Mouse (Mus musculus) thymus, postnatal 0 days (tissue): ENCODE results near the gene Cyth4. TPM values are rescaled to one million over a fixed set of nuclear protein-coding genes. Genes with fewer than 3 reads are reported as not detected.
A peak's percentile ranks its signal among the peaks of the same experiment; 100 is the strongest.

Source experiments
- DNase-seq: peaks from one replicate; pipeline ENCODE4 v3.0.0-alpha.2; 2015; ENCODE audit warnings: low spot score
- polyA plus RNA-seq: library from polyadenylated mRNA; unstranded; fragments of >200 nt; fragmentation: Nextera tagmentation; extraction: Ambion mirVana; gene quantifications from 2 replicates; pipeline ENCODE4 v1.2.1, GENCODE M21; 2015

Cyth4 gene
- 23.0 and 23.7 TPM in 2 replicates for polyA plus RNA-seq

- peak; percentile 71 for DNase-seq
Measured at GRCm38 (mm10) chr15:78596914-78597313, at the start of gene Cyth4. TSS of gene Cyth4 (plus strand) at chr15:78597047.

DNA sequence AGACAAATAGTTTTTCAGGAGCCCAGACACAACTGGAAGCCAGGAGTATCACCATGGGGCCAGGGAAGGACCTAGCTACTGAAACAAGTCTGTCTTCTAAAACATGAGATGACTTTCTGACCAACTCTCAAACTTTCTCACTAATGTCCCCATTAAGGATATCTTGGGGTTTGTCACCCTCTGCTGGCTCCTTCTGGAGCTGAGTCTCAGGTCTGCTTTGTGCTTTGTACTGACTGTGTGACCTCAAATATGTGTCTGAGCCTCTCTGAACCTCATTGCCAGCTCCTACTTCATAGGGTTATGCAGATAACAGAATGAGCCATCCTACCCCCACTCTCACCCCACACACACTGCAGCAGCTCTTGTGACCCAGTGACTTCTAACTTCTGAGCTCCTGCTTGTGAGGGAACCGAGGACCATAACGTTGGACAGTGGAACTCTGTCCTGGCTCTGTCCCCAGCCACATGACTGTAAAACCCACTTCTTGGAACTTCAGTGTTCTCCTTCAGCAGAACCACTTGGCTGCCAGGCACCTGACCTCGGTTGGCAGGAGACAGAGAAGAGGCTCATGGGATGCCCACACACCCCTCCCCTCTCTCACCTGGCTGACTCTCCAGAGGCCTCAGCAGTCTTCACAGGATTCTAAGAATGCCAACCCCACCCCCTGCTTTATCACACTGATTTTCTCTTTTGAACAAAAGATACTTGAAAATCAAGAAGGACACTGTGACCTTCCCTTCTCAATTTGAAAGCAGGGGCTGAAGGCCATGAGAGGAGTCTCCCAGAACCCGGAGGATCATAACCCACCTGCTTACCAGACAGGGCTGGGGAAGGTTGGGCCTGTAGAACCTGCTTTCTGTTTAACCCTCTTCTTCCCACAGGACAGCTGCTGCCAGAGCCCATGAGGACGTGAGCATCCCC, 49.2 kb upstream of the Cyth4 start:
- DNase-seq = peak; percentile 63

DNA sequence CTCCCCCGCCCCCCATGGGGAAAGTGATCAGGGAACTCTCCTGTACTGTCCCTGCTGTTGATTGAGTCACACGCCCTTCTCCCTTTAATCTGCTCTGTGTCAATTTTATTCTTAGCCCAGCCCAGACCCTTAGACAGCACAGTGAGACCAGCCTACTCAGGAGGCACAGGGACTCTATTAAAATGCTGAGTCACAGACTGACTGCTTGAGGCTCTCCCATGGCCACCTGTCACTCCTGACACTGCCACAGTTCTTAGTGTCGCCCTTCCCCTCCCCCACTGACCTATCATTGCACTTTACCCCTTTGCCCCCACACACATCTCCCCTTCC, 48.5 kb upstream of the Cyth4 start:
- peak; percentile 44 for DNase-seq

DNA sequence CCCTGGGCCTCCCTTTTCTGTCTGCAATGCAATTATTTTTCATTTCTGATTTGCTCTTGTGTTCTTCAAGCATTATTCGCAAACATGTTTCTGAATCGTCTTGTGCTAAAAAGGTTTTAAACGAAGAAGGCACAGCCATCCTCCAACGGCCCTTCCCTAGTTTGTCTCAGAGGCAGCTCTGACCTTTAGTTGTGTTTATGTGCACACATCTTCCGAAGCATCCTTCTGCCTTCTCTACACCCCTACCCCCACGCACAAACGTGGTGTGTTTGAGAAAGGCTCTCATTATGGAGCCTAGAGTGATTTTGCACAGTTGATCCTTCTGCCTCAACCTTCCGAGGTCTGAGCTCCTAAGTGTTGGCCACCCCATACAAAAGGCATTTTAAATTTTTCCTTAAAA, 48.1 kb upstream of the Cyth4 start:
- DNase-seq = no peak

DNA sequence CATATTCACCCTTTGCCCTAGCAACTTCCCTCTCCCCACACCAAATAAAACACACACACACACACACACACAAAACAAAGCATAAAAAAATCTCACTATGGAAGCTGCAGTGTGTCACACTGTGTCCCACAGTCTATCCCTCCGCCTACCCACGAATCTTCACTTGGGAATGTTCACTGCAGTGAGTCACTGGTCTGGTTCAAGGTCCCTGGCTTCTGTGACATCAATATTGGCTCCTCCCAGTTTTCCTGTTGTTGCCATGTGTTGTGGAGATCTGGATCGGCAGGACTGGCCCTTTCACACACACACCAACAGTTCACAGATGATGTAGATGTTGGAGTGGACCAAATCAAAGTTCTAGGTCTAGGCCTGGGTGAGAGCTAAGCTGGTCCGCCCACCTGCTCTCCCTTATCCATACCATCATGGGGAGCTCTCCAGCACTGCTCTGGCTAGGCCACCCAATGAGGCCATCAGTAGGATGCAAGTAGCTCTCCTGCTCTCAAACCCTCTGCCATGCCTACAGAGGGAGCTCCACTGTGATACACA, 47.6 kb upstream of the Cyth4 start:
- no peak for DNase-seq

DNA sequence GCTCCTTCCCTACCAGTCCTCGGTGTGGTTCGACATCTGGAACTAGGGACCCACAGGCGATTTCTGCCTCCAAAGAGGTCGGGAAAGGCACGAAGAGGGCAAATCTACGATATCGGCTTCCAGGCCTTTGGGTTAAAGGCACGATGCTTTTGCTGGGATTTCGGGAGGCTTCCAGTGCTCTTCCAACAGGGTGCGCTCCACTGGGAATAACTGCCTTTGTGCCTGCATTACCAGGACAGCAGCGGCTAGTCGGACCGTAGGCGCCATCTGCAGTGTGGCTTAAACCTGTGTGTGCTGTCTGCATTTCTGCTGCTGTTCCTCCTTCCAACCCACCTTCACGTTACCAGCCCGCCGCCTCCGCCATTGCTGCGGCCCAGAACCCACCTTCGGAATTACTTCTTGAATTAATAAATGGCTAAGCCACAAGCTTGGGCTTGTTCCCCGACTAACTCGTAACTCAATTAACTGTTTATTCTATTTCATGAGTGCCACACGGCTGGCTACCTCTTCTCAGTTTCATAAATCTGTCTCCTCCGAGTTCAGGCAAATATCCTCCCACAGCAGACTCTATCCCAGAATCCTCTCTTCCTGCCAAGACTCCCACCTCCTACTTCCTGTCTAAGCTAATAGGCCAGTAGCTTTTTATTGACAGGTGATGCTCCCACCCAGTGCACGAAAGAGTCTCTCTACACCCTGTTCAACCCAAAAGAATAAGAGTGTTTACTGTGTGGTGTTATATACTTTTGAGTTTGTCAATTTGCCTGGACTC, 42.1 kb upstream of the Cyth4 start:
- no peak for DNase-seq

GRCm38 (mm10) chr15:78557693-78558535, 38.9 kb upstream of the Cyth4 start:
- peak; percentile 44 for DNase-seq

- DNase-seq = peak; percentile 55
Measured at GRCm38 (mm10) chr15:78559141-78559979, 37.5 kb upstream of the Cyth4 start.

- no peak for DNase-seq
Measured at GRCm38 (mm10) chr15:78563344-78563743, 33.5 kb upstream of the Cyth4 start.

DNA sequence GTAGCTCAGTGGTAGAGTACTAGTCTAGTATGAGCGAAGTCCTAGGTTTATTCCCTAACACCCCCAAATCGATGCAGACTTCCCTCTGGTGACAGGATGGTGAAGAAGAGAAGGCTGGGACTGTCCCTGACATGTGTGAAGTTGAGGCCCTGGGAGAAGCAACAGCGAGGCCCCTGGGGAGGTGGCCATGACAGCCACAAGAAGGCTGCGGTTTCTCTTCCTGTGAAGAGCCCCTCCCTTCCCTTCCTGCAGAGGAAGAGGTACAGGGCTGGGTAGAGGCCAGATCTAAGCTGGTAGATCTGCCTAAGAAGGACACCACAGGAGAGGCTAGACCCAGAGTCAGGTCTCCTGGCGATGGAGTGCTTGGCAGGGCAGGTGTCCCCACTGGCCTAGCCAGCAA, 32.9 kb upstream of the Cyth4 start:
- peak; percentile 86 for DNase-seq

DNA sequence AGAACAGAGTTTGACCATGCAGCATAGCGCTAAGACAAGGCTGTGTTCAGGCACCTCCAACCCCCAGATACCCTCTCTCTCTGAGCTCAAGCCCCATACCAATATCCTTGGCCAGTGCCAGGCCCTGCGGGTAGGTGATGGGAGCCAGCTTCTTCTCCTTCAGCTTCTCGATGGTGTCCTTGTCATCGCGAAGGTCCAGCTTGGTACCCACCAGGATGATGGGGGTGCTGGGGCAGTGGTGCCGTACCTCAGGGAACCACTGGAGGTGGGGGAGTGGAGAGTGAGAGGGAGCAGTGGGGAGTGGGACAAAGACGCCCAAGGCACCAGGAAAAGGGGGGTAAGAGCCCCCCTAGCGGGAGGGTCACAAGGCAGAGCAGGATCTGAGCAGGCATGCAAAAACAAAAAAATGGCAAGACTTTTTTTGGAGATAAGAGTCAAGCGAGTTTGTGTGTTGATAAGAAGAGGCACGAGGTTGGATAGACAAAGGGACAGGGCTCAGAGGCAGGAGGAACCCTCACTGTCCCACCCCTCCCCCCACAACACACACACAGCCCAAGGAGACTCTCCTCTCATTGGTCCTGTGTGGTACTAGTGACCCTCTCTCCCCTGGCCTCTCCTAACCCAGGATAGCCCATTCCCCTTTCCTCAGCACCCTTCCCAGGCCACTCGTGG, 31.9 kb upstream of the Cyth4 start:
- DNase-seq = no peak

DNA sequence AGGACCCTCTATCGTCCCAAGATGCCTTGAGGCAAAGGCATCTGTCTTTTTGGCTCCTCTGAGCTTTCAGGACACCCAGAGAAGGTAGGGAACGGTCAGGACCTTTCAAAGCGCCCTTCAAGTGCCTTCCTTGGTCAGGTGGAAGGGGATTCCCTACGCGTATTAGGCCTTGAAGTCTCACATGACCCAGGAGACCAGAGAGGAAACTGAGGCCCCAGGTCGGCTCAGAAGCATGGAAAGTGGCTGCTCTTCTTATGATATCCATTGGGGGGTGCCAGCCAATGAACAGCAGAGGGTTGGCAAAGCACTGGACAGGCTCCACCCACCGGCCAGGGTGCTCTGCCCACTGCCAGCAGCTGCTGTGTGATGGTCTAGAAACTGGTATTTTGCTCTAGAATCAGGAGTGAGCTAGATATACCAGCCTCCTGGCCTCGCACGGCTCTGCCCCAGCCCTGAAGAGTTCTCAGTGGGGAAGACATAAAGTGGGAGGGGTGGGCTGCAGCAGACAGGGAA, 29.2 kb upstream of the Cyth4 start:
- no peak for DNase-seq

GRCm38 (mm10) chr15:78570170-78570569, 26.7 kb upstream of the Cyth4 start:
- DNase-seq = peak; percentile 67

DNA sequence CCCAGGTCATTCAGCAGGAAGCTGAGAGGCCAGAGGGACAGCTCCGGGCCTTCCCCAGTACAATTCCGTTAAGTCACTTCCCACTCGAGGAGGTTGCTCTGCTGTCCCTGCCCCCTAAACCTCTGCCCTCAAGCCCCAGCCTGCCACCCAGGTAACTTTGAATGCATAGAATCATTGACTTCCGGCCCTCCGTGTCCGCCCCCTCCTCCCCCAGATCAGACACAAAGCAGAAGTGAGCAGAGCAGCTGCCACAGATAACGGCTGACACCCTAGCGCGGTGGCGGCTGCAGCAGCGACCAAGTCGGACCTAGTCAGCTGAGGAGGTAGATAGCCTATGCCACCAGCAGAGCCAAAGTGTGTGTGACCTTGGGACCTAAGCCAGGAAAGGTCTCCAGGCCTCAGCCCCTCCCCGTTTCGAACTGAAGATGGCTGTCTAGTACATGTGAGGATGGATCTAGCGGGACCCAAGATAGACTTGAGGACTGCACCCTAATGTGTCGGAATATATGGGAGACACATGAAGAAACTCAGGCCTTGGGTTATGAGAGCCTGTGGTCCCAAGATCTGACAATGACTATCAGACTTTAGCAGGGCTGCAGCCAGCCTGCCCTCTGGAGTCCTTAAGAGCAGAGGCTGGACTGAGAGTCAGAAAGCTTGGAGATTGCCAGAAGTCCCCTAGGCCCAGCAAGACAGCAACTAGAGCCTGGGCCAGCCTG, 25.1 kb upstream of the Cyth4 start:
- DNase-seq = peak; percentile 80

DNA sequence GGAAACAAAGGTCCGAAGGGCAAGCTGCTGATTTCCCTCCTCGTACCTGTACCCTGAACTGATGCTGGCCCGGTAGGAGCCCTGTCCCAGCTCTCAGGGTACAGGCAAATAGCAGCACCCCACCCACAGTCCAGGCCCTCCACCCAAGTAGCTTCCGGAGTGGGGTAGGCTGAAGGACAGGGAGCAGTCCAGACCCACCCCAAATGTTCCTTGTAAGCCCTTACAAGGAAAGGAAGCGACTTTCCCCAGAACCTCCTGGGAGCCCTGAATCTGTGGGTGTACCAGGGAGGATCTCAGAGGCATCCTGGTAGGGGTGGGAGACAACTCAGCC, 24.6 kb upstream of the Cyth4 start:
- DNase-seq = no peak

GRCm38 (mm10) chr15:78572658-78573397, 24.0 kb upstream of the Cyth4 start, which contains the start of gene Rac2:
TSS of gene Rac2 (minus strand) at chr15:78572783.
- peak; percentile 79 for DNase-seq

DNA sequence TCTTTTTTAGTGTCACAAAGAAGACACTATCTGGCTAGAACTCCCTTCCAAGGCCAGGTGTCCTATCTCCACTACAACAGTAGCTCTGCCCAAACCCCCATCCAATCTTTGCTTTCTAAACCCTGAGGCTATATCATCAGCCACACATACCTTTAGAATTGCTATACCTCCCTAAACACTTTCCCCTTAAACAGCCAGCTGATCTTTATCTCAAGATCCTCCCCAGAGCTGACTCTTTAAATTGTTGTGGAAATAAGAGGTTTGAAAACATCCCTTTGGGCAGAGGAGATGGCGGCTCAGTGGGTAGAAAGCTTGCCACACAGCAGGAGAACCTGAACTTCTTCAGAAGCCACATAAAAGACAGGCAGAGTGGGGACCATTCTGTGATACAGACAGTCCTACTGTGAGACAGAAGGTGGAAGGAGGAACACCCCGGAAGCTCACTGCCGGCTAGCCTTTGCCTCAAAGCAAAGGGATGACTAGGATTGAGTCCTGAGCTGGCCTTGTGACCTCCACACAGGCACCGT, 20.5 kb upstream of the Cyth4 start:
- peak; percentile 37 for DNase-seq

- DNase-seq = peak; percentile 56
Measured at GRCm38 (mm10) chr15:78583352-78583751, 13.5 kb upstream of the Cyth4 start.
